Mouse (Mus musculus) monocyte, adult 5-6 weeks (primary cell): ENCODE measurements around the gene Bri3. TPM values are rescaled to one million over a fixed set of nuclear protein-coding genes. Genes with fewer than 3 reads are reported as not detected.
A peak's percentile ranks its signal among the peaks of the same experiment; 100 is the strongest.

ENCODE experiments used
- ATAC-seq: fragments of 153-309, 156-312 bp; replicated peaks from 2 replicates; pipeline ENCODE4 v1.8.0; 2017; ENCODE audit warnings: mild to moderate bottlenecking; ENCODE audit not compliant: low TSS enrichment, insufficient number of reproducible peaks, severe bottlenecking, poor library complexity, low FRiP score
- total RNA-seq: library from RNA; stranded (forward); fragments of 200-1000, 200-491, 200-594 nt; gene quantifications from 3 replicates; pipeline ENCODE4 v1.2.3, GENCODE M21; 2017

The Bri3 gene
- total RNA-seq, 1 experiment from 2014 or later = 73.7 TPM

- ATAC-seq = no peak
These were observed 38.4 kb downstream of the Bri3 start for GRCm38 (mm10) chr5:144282470-144283260.

- peak; percentile 73 for ATAC-seq
These were observed 39.4 kb downstream of the Bri3 start for GRCm38 (mm10) chr5:144283551-144284031.

DNA sequence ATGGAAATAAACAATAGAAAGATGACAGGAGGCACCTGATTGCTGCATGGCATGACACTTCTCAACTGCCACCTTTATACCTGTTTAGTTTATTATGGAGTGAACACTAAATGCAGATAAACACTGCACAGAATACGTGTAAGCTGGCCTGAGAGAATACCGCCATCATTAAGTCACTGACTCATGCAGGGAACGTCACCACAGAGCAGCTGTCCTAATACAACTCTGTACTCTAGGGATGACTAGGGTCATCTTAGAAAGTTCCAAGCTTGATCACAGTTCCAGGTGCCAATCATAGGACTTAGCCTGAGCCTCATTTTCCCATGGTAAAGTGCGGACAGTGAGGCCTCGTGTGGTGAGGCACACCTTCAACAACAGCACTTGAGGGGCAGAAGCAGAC, 40.4 kb downstream of the Bri3 start:
- ATAC-seq = no peak

DNA sequence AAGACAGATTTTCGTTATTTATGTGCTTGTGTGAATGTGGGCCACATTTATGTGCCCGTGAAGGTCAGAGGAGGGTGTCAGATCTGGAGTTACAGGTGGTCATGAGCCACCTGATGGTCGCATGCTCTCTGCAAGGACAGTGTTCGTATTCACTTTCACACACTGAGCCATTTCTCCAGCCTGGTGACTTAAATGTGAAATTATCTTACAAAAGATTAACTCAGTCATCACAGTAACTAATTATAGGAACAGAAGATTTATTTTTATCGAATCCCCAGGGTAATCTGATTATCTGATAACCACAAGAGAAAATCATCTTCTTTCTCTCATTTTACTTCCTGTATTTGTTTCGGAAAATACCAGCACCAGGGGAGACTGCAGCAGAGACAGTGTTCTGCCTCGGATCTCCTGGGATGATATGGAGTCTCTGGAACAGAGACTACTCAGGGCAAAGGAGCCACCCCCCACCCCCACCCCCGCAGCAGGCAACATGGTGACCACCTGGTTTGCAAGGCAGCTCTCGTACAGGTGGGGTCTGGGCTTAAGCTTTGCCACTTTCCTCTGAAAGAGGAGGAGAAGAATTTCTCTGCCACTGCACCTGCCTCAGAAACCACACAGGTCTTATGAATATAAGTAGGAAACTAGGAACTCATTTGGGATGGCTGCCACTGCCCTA, 42.5 kb downstream of the Bri3 start:
- ATAC-seq = no peak

DNA sequence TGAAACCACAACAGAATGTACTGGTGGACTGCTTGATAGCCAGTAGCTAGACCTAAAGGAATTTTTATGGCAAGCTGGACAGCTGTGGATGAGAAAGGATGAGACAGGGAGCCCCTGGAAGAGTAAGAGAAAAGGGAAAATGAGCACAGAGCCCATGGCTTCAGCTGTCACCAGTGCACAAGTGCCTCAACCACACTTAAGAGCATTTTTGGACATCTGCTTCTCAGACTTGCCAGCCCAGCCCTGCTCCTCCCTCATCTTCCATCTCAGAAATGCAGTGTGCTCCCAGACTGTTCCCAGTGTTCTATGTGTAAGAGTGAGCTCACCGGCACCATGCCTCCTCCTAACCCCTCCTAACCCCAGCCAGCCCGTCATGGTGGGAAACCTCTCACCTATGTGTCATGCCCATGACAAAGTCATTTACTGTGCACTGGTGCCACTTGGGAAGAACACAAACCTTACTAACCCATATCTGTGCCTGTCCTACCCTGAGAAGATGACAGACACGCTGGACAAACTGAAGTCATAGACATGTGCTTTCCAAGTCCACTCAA, 43.1 kb downstream of the Bri3 start:
- ATAC-seq = no peak

DNA sequence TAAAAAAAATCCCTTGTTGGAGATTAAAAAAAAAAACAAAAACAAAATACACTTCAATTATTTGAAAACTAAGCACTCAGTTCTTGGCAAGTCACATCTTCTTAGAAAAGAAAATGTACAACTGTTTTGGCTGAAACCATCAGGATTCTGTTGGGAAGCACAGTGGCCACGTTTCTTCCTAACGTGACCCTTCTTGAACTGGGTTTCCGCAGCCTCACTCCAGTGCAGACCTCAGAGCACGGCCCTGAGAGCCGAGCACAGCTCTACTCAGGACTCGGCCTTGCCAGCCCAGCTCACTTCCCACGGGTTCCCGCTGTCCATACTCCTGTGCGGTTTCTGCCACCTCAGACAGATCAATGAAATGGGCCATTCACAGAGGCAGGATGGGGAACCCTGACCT, 44.2 kb downstream of the Bri3 start:
- ATAC-seq = no peak

DNA sequence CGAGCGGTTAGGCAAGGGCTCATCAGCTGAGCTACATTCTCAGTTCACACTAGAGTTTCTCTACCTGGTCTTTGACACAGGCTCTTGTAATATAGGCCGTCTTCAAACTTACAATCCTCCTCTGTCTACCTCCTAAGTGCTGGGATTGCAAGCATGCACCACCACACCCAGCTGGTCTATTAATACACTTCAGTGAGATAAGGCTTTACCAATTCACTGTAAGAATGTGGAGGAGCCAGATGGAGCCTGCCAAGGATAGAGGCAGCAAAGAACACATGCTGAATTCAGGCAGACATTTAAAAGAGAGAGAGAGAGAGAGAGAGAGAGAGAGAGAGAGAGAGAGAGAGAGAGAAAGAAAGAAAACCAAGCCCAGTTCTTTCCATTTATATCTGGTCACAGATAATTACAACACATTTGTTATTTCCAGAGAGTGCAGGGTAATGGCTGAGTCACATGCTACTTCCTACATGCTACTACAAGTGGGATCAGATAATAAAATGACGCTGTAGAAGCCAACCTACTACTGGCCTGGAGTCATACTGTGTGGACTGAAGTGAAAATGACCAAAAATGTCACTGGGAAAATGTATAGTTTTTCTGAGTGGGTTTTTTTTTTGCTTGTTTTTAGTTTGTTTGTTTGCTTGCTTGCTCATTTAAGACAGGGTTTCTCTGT, 45.7 kb downstream of the Bri3 start:
- ATAC-seq = no peak

- no peak for ATAC-seq
These were observed 50.7 kb downstream of the Bri3 start for GRCm38 (mm10) chr5:144294908-144295307.

GRCm38 (mm10) chr5:144295357-144295756, 51.1 kb downstream of the Bri3 start:
- ATAC-seq = no peak

DNA sequence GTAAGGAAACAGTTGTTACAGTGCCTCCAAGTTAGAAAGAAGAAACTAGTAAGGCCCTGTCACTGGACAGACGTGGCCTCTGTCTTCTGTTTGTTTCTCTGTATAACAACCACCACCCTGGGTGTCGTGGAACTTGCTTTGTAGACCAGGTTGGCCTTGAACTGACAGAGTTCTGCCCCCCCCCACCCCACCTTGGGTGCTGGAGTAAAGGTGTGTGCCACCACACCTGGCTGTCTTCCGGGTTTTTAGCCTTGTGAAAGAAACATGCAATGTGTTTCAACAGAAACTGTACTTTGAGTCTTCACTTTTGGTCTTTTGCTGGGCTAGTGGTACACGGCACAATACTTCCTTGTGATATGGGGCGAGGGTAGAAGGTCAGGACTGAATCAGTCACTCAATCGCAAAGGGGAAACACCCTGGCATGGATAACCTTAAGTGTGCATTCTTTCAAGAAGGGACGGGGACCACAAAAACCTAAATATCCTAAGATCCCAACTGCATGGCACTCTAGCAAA, 51.9 kb downstream of the Bri3 start:
- ATAC-seq = no peak

- no peak for ATAC-seq
These were observed 58.8 kb downstream of the Bri3 start for GRCm38 (mm10) chr5:144303071-144303470.

DNA sequence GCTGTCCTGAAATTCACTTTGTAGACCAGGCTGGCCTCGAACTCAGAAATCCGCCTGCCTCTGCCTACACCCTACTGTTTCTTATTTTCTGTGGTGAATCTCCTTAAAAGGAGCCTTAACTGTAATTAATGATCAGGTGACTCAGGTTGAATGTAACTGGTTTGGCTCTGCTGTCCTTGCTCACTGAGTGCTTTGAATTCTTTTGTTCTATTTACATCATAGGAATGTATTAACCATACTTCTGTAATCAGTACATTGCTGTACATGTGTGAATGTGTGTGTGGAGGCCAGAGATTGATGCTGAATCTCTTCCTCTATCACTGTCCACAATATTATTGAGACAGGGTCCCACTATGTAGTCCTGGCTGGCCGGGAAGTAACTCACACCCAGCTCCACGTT, 64.7 kb downstream of the Bri3 start:
- ATAC-seq = no peak

DNA sequence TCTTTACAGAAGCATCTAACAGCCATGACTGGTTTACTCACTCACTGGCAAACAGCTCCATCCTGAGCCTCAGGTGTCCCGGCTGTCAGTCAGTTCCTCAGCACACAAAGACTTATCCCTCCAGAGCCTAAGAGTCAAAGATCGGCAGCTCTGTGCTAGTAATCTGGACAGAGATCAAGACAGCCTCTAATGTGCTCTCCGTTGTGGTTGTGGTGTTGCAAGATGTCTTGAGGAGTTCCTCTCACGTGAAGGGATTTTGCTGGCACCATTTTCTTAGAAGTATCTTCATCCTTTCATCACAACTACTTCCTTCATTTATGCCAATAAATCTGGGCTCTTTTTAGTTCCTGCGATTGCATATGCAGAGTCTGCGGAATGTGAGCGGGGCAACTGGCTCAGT, 67.9 kb downstream of the Bri3 start:
- peak; percentile 49; the same call in 1 of the 2 replicates for ATAC-seq

GRCm38 (mm10) chr5:144313335-144313734, 69.1 kb downstream of the Bri3 start:
- peak; percentile 50 for ATAC-seq

DNA sequence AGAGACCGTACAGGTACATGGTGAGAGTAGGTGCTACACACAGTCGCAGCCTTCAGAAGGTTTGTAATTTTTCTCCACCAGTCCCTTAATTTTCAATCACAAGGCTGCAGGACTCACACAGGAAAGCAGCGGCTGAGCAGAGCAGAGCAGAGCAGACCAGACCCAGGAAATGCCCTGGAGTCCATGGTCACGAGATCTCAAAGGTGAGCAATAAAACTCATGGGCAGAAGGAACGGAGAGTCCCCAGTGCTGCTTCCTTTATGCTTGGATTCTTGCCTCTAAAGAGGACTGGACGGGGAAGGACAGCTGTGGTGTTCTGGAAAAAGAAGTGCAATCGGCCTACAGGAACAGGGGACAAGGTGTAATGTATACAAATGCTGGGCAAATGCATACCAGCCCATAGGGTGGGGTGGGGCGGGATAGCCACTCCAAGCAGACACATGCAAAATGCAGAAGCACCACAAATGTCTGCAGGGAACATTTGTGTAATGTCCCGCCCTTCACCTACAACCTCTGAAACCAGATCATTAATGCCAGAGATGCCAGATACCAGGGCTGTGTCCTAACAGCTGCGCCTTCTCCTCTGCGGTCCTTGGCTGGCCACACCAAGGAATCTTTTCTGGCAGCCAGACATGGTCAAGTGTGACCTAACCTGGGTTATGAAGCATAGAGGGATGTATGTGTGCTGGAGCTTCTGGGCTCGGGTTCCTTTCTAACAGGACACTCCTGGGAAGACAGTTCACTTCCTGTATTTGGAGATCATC, 70.7 kb downstream of the Bri3 start:
- no peak for ATAC-seq

GRCm38 (mm10) chr5:144316442-144316841, 72.2 kb downstream of the Bri3 start:
- no peak for ATAC-seq

DNA sequence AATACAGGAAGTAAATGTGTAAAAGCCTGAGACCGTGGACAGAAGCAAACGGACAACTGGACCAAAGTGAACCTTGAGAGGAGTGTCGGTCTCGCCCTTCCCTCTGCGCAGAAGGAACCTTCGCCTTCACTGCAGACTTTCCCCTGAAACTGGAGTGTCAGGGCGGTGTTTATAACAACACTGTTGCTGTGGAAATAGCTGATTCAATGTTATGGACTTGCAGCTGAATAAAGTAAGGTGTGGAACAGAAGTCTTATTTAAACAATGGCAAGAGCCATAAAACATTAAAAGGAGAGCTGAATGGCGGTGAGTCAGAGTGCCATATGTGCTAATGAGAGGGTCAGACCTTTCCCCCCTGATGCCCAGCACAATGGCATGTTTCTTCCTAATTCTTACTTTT, 73.2 kb downstream of the Bri3 start:
- ATAC-seq = no peak

DNA sequence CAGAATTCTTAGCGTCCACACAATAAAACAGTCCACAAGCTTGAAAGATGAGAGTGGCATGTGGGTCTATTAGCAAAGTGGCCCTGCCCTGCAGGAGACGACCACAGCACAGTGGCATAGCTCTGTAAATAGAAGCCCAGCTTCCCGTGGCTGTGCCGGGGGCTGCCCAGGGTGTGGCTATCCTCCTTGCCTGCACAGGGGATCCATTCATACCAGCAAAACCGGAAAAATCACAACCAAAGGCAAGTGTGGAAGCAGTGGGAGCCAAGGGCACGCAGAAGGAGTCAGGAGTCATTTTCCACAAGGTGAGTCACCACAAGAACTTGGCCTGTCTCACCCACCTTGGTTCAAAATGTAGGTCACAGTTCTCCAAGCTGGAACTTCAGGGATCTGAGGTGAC, 74.0 kb downstream of the Bri3 start:
- ATAC-seq = no peak
